Mouse (Mus musculus) right cerebral cortex, postnatal 25 days (tissue): ENCODE measurements around the gene Gm11492.

Experiments
- DNase-seq: peaks from one replicate; pipeline ENCODE4 v3.0.0; 2022

Gene Gm11492

GRCm38 (mm10) chr11:87602234-87602633 lies 35.8 kb downstream of the Gm11492 start:
- no peak for DNase-seq

- no peak for DNase-seq
Observed at GRCm38 (mm10) chr11:87603571-87603970, 37.1 kb downstream of the Gm11492 start.

- DNase-seq = no peak
Observed at GRCm38 (mm10) chr11:87609264-87609663, 42.8 kb downstream of the Gm11492 start.

GRCm38 (mm10) chr11:87611547-87611946 lies 45.1 kb downstream of the Gm11492 start:
- no peak for DNase-seq

GRCm38 (mm10) chr11:87613972-87614371 lies 47.5 kb downstream of the Gm11492 start:
- no peak for DNase-seq

- no peak for DNase-seq
Observed at GRCm38 (mm10) chr11:87615551-87615950, 49.1 kb downstream of the Gm11492 start.

- no peak for DNase-seq
Observed at GRCm38 (mm10) chr11:87615952-87616351, 49.5 kb downstream of the Gm11492 start.

GRCm38 (mm10) chr11:87616790-87617474 lies 50.5 kb downstream of the Gm11492 start, which contains the start of gene Hsf5:
Gene Hsf5, plus strand, starts transcription at chr11:87617164.
- DNase-seq = no peak

GRCm38 (mm10) chr11:87617606-87618005 lies 51.2 kb downstream of the Gm11492 start:
- DNase-seq = no peak
